Mouse (Mus musculus) liver, embryonic 13.5 days (tissue): ENCODE results near the gene Srsf5. TPM values are rescaled to one million over a fixed set of nuclear protein-coding genes. Genes with fewer than 3 reads are reported as not detected.
"Not testable (repeated sequence)": the region's sequence is repeated elsewhere in the genome, so short reads cannot be mapped to it uniquely, and the experiment has no call there.

Experiments used
- ATAC-seq: fragments of 200-750 bp; cut with Nextera tagmentation; 2 replicates; pipeline ENCODE4 v1.8.0; 2017; ENCODE audit warnings: low read depth, mild to moderate bottlenecking, moderate number of reproducible peaks, moderate library complexity
- DNase-seq: peaks from one replicate; pipeline ENCODE4 v3.0.0; 2022
- H3K27ac ChIP-seq: fragments of 300-500 bp; sonication (generic); 2 replicates; pipeline ENCODE4 v1.5.1; 2015; ENCODE audit warnings: moderate library complexity, mild to moderate bottlenecking, inconsistent platforms
- H3K27me3 ChIP-seq: fragments of 300-500 bp; sonication (generic); 2 replicates; pipeline ENCODE4 v1.6.1; 2015; ENCODE audit warnings: mild to moderate bottlenecking, inconsistent platforms
- H3K36me3 ChIP-seq: fragments of 300-500 bp; sonication (generic); 2 replicates; pipeline ENCODE4 v1.6.1; 2015; ENCODE audit warnings: mild to moderate bottlenecking, inconsistent platforms
- H3K4me1 ChIP-seq: fragments of 300-500 bp; sonication (generic); replicated peaks from 2 replicates; pipeline ENCODE4 v1.6.1; 2015; ENCODE audit warnings: inconsistent platforms
- H3K4me2 ChIP-seq: fragments of 300-500 bp; sonication (generic); 2 replicates; pipeline ENCODE4 v1.6.1; 2015; ENCODE audit warnings: inconsistent platforms, mild to moderate bottlenecking, moderate library complexity
- H3K4me3 ChIP-seq: fragments of 300-500 bp; sonication (generic); replicated peaks from 2 replicates; pipeline ENCODE4 v1.5.1; 2015; ENCODE audit warnings: mild to moderate bottlenecking, inconsistent platforms
- H3K9ac ChIP-seq: fragments of 300-500 bp; sonication (generic); 2 replicates; pipeline ENCODE4 v1.6.1; 2015; ENCODE audit warnings: mild to moderate bottlenecking, inconsistent platforms
- H3K9me3 ChIP-seq: fragments of 300-500 bp; sonication (generic); replicated peaks from 2 replicates; pipeline ENCODE4 v1.6.1; 2016; ENCODE audit warnings: inconsistent platforms
- WGBS: fragments of 180-500 bp; shearing (Covaris S2); methylation state at CpG from one replicate; pipeline ENCODE4 v1.1.7; 2015; ENCODE audit not compliant: insufficient replicate concordance; 5-methylcytosine and 5-hydroxymethylcytosine counted together
- polyA plus RNA-seq: library from polyadenylated mRNA; unstranded; fragments of >200 nt; fragmentation: Nextera tagmentation; extraction: Ambion mirVana; gene quantifications from 2 replicates; pipeline ENCODE4 v1.2.1, GENCODE M21; 2015

Srsf5 gene
- polyA plus RNA-seq, 1 experiment from 2014 or later: 313 TPM

GRCm38 (mm10) chr12:80948202-80948601, 2.9 kb downstream of the Srsf5 start:
- Histone ChIP-seq H3K4me2 (peak overlapping the region; percentile 15), H3K4me1 (peaks cover 47% of the 10 kb centered on the region), H3K27ac (no peak overlapping the region), H3K36me3 (peaks cover 63% of the 10 kb centered on the region), H3K9me3 (no peaks in the 10 kb centered on the region), H3K9ac (no peak overlapping the region), H3K27me3 (no peaks in the 10 kb centered on the region), H3K4me3 (peak overlapping the region; percentile 11; the same call in 1 of the 2 replicates)
- ATAC-seq (no peak), DNase-seq (no peak)
- WGBS: 92% methylated on average over 18 of the region's 18 CpGs

GRCm38 (mm10) chr12:80949603-80950002, 4.3 kb downstream of the Srsf5 start:
- Histone ChIP-seq H3K4me1 (peaks cover 33% of the 10 kb centered on the region), H3K36me3 (peaks cover 77% of the 10 kb centered on the region)
- DNase-seq, H3K27ac ChIP-seq, H3K4me2 ChIP-seq, H3K4me3 ChIP-seq, H3K9ac ChIP-seq, H3K9me3 ChIP-seq, ATAC-seq, H3K27me3 ChIP-seq: not testable (repeated sequence)
- WGBS: 90% methylated on average over 16 of the region's 16 CpGs

GRCm38 (mm10) chr12:80951640-80952219, 6.4 kb downstream of the Srsf5 start:
- no peak for DNase-seq
- Histone ChIP-seq H3K36me3 (peaks cover 93% of the 10 kb centered on the region), H3K9ac (no peak overlapping the region), H3K4me2 (no peak overlapping the region), H3K27ac (no peak overlapping the region), H3K4me3 (no peak overlapping the region), H3K4me1 (peaks cover 28% of the 10 kb centered on the region), H3K9me3 (no peaks in the 10 kb centered on the region), H3K27me3 (no peaks in the 10 kb centered on the region)
- ATAC-seq: no peak
- 88% methylated on average over 3 of the region's 3 CpGs for WGBS

- Histone ChIP-seq H3K9me3 (no peaks in the 10 kb centered on the region), H3K27ac (no peak overlapping the region), H3K27me3 (no peaks in the 10 kb centered on the region), H3K4me1 (peaks cover 20% of the 10 kb centered on the region), H3K4me2 (no peak overlapping the region), H3K36me3 (peaks cover 93% of the 10 kb centered on the region), H3K9ac (no peak overlapping the region), H3K4me3 (no peak overlapping the region)
- 91% methylated on average over 1 of the region's 1 CpGs for WGBS
- no peak for DNase-seq
- ATAC-seq: no peak
These were observed 7.2 kb downstream of the Srsf5 start for GRCm38 (mm10) chr12:80952526-80952925.

- Histone ChIP-seq H3K9ac (no peak overlapping the region), H3K9me3 (no peaks in the 10 kb centered on the region), H3K27ac (no peak overlapping the region), H3K4me1 (peaks cover 3% of the 10 kb centered on the region), H3K4me2 (no peak overlapping the region), H3K36me3 (peaks cover 92% of the 10 kb centered on the region), H3K27me3 (no peaks in the 10 kb centered on the region), H3K4me3 (no peak overlapping the region)
- WGBS: 83% methylated on average over 3 of the region's 3 CpGs
- ATAC-seq (no peak), DNase-seq (no peak)
These were observed 10.7 kb downstream of the Srsf5 start for GRCm38 (mm10) chr12:80956039-80956438.

GRCm38 (mm10) chr12:80957961-80958360, 12.7 kb downstream of the Srsf5 start:
- H3K4me1 ChIP-seq: no peaks in the 10 kb centered on the region; the same call in 1 of the 2 replicates
- DNase-seq (no peak), ATAC-seq (no peak)
- no peak overlapping the region for H3K4me2 ChIP-seq
- 79% methylated on average over 4 of the region's 4 CpGs for WGBS
- no peaks in the 10 kb centered on the region for H3K9me3 ChIP-seq
- no peaks in the 10 kb centered on the region for H3K27me3 ChIP-seq
- no peak overlapping the region for H3K9ac ChIP-seq
- no peak overlapping the region for H3K27ac ChIP-seq
- H3K4me3 ChIP-seq: no peak overlapping the region
- peaks cover 75% of the 10 kb centered on the region for H3K36me3 ChIP-seq

- Histone ChIP-seq H3K9ac (no peak overlapping the region), H3K4me3 (no peak overlapping the region), H3K27me3 (no peaks in the 10 kb centered on the region), H3K36me3 (peaks cover 29% of the 10 kb centered on the region), H3K9me3 (no peaks in the 10 kb centered on the region), H3K4me1 (no peaks in the 10 kb centered on the region), H3K4me2 (no peak overlapping the region), H3K27ac (no peak overlapping the region)
- WGBS: 79% methylated on average over 4 of the region's 4 CpGs
- DNase-seq (no peak), ATAC-seq (no peak)
These were observed 17.3 kb downstream of the Srsf5 start for GRCm38 (mm10) chr12:80962566-80962965.

GRCm38 (mm10) chr12:80966059-80966838, 20.9 kb downstream of the Srsf5 start:
- DNase-seq (no peak), ATAC-seq (no peak)
- no peaks in the 10 kb centered on the region for H3K9me3 ChIP-seq
- 0 out of 2 replicates have a peak, but pooled peaks cover 2% of the 10 kb centered on the region for H3K36me3 ChIP-seq
- WGBS: 68% methylated on average over 11 of the region's 11 CpGs
- no peaks in the 10 kb centered on the region; the same call in 1 of the 2 replicates for H3K4me1 ChIP-seq
- H3K9ac ChIP-seq: no peak overlapping the region
- H3K27me3 ChIP-seq: no peaks in the 10 kb centered on the region
- no peak overlapping the region for H3K27ac ChIP-seq
- H3K4me3 ChIP-seq: no peak overlapping the region
- H3K4me2 ChIP-seq: no peak overlapping the region

GRCm38 (mm10) chr12:80967918-80968317, 22.6 kb downstream of the Srsf5 start:
- no peak overlapping the region for H3K27ac ChIP-seq
- 62% methylated on average over 9 of the region's 9 CpGs for WGBS
- no peaks in the 10 kb centered on the region for H3K9me3 ChIP-seq
- H3K27me3 ChIP-seq: peaks cover 3% of the 10 kb centered on the region; the same call in 1 of the 2 replicates
- H3K36me3 ChIP-seq: no peaks in the 10 kb centered on the region
- no peaks in the 10 kb centered on the region; the same call in 1 of the 2 replicates for H3K4me1 ChIP-seq
- no peak overlapping the region for H3K4me3 ChIP-seq
- DNase-seq: no peak
- 0 out of 2 replicates have a peak, but pooled peaks have one; percentile 32 for ATAC-seq
- H3K4me2 ChIP-seq: no peak overlapping the region
- no peak overlapping the region for H3K9ac ChIP-seq

GRCm38 (mm10) chr12:80968605-80969004, 23.3 kb downstream of the Srsf5 start, which contains the start of gene Slc10a1:
Gene Slc10a1, minus strand, starts transcription at chr12:80968705.
- H3K4me3 ChIP-seq: no peak within 1 kb of the TSS

GRCm38 (mm10) chr12:80970181-80970705, 24.9 kb downstream of the Srsf5 start:
- no peak for DNase-seq
- Histone ChIP-seq H3K36me3 (no peaks in the 10 kb centered on the region), H3K27ac (no peak overlapping the region), H3K4me1 (no peaks in the 10 kb centered on the region; the same call in 1 of the 2 replicates), H3K27me3 (peaks cover 3% of the 10 kb centered on the region; the same call in 1 of the 2 replicates), H3K4me3 (no peak overlapping the region), H3K9ac (no peak overlapping the region), H3K9me3 (no peaks in the 10 kb centered on the region), H3K4me2 (no peak overlapping the region)
- 59% methylated on average over 8 of the region's 8 CpGs for WGBS
- no peak for ATAC-seq

More at GRCm38 (mm10) chr12:80968605-80969004, 23.3 kb downstream of the Srsf5 start, which contains the start of gene Slc10a1:
- Histone ChIP-seq H3K9me3 (no peaks in the 10 kb centered on the region), H3K27ac (no peak within 1 kb of the TSS), H3K4me1 (no peaks in the 10 kb centered on the region; the same call in 1 of the 2 replicates), H3K27me3 (peaks cover 3% of the 10 kb centered on the region; the same call in 1 of the 2 replicates), H3K4me2 (no peak within 1 kb of the TSS), H3K36me3 (no peaks in the 10 kb centered on the region), H3K9ac (no peak within 1 kb of the TSS)
- WGBS: 72% methylated on average over 5 of the region's 5 CpGs
- ATAC-seq: no peak
- DNase-seq: no peak
